Mouse (Mus musculus): ENCODE measurements at regions not wholly inside any gene's neighbourhood (a gene's known extent, or its start where the extent isn't known, plus 50 kb on each side); places are given as distances from the start of the nearest gene placed in this dataset.
"Not testable (repeated sequence)": the region's sequence is repeated elsewhere in the genome, so short reads cannot be mapped to it uniquely, and the experiment has no call there.

GRCm38 (mm10) chr8:55347851-55348250 is 393.2 kb downstream of the Gpm6a start:
- H3K27me3 ChIP-seq (ENCODE audit: insufficient read depth, low read length); H3K4me1 ChIP-seq (ENCODE audit: insufficient read depth); H3K36me3 ChIP-seq (ENCODE audit: insufficient read depth); H3K4me3 ChIP-seq (ENCODE audit: low read depth, low read length); H3K9me3 ChIP-seq (ENCODE audit: low read depth, low read length); H3K9ac ChIP-seq; ATAC-seq (ENCODE audit: insufficient read depth); H3K27ac ChIP-seq (ENCODE audit: low read depth); H3K4me2 ChIP-seq: not testable (repeated sequence)
- WGBS: 85% methylated on average over 2 of the region's 2 CpGs
- peak; percentile 2 for DNase-seq

DNA sequence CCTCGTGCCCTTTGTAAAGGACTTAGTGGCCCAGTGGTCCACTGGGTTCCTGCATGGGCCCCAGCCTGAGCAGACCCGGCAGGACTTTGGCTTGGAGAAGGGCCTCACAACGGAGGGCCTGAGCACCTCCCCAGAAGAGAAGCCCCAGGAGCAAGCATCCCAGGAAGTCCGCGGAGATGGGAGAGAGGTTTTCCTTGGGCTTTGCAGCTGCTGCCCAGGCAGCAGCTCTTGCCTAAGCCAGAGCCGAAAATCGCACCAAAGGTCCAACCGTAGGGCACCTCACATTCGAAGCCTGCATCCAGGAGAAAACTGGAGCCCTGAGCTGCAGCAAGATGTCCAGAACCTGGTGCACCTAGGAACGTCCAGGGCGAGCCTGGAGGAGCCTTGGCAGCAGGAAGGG is 405.2 kb downstream of the Gpm6a start:
- WGBS: 77% methylated on average over 10 of the region's 11 CpGs
- not testable (repeated sequence) for H3K27ac ChIP-seq (ENCODE audit: low read depth); ATAC-seq (ENCODE audit: insufficient read depth); DNase-seq; H3K4me2 ChIP-seq; H3K36me3 ChIP-seq (ENCODE audit: insufficient read depth); H3K9me3 ChIP-seq (ENCODE audit: low read depth, low read length); H3K9ac ChIP-seq; H3K4me1 ChIP-seq (ENCODE audit: insufficient read depth); H3K27me3 ChIP-seq (ENCODE audit: insufficient read depth, low read length); H3K4me3 ChIP-seq (ENCODE audit: low read depth, low read length)

GRCm38 (mm10) chr8:55367431-55367830 is 412.8 kb downstream of the Gpm6a start:
- not testable (repeated sequence) for H3K9me3 ChIP-seq (ENCODE audit: low read depth, low read length); H3K4me1 ChIP-seq (ENCODE audit: insufficient read depth); DNase-seq; H3K4me3 ChIP-seq (ENCODE audit: low read depth, low read length); H3K27ac ChIP-seq (ENCODE audit: low read depth); H3K36me3 ChIP-seq (ENCODE audit: insufficient read depth); H3K9ac ChIP-seq; H3K27me3 ChIP-seq (ENCODE audit: insufficient read depth, low read length); ATAC-seq (ENCODE audit: insufficient read depth); H3K4me2 ChIP-seq
- WGBS: 89% methylated on average over 4 of the region's 6 CpGs

DNA sequence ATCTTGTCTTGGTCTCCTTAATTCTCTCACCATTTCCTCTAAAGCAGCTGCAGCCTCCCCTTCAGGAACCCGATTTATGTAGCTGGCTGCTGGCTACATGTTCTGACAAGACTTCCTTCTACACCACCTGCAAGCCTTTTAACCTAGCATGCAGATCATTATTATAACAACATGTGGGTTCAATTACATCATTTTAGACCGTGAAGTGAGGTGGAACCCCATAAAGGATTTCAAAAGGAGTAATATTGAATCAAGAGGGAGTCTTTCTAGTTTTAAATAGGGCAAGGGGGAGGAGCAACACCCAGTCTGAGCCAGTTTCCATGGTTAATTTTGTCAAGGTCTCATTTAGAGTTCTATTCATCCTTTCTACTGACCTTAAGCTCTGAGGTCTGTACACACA is 442.4 kb downstream of the Gpm6a start:
- no peak for TF ChIP-seq CTCF (IDR thresholded peaks at IDR 0.05; ENCODE audit: low read depth)
- H3K27ac ChIP-seq (ENCODE audit: low read depth): no peak overlapping the region
- ATAC-seq (ENCODE audit: insufficient read depth) (no peak), DNase-seq (no peak)
- no peaks in the 10 kb centered on the region for H3K4me1 ChIP-seq (ENCODE audit: insufficient read depth)
- H3K27me3 ChIP-seq (ENCODE audit: insufficient read depth, low read length): no peaks in the 10 kb centered on the region
- H3K4me3 ChIP-seq (ENCODE audit: low read depth, low read length): no peak overlapping the region
- no peak overlapping the region for H3K4me2 ChIP-seq
- no peaks in the 10 kb centered on the region for H3K9me3 ChIP-seq (ENCODE audit: low read depth, low read length)
- H3K36me3 ChIP-seq (ENCODE audit: insufficient read depth): no peaks in the 10 kb centered on the region
- WGBS: 59% methylated on average over 2 of the region's 2 CpGs
- no peak overlapping the region for H3K9ac ChIP-seq

DNA sequence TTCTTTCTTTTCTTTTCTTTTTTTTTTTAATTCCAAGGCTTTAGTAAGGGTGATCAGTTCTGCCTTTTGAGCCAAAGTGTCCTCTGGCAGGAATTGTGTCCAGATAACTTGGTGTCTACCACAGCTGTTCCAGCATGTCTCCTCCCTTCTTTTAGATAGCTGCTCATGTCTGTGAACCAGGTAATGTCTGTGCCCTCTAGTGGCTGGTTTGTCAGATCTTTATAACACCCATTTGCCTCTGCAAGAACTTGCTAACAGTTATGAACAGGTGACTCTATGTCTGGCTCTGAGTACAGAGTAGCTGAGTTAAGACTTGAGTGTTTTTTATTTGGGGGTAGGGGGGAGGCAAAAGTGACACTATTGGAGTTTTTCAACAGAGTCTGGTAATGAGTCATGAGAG is 443.7 kb downstream of the Gpm6a start:
- Histone ChIP-seq H3K9me3 (ENCODE audit: low read depth, low read length) (no peaks in the 10 kb centered on the region), H3K27me3 (ENCODE audit: insufficient read depth, low read length) (no peaks in the 10 kb centered on the region), H3K36me3 (ENCODE audit: insufficient read depth) (no peaks in the 10 kb centered on the region), H3K9ac (no peak overlapping the region), H3K4me3 (ENCODE audit: low read depth, low read length) (no peak overlapping the region), H3K4me2 (no peak overlapping the region), H3K27ac (ENCODE audit: low read depth) (no peak overlapping the region), H3K4me1 (ENCODE audit: insufficient read depth) (no peaks in the 10 kb centered on the region)
- no peak; the same call in 1 of the 2 replicates for TF ChIP-seq CTCF (IDR thresholded peaks at IDR 0.05; ENCODE audit: low read depth)
- ATAC-seq (ENCODE audit: insufficient read depth): no peak
- DNase-seq: peak; percentile 6

GRCm38 (mm10) chr8:55400412-55400811 is 445.8 kb downstream of the Gpm6a start:
- Histone ChIP-seq H3K9ac (no peak overlapping the region), H3K27ac (ENCODE audit: low read depth) (no peak overlapping the region), H3K27me3 (ENCODE audit: insufficient read depth, low read length) (no peaks in the 10 kb centered on the region), H3K4me1 (ENCODE audit: insufficient read depth) (no peaks in the 10 kb centered on the region), H3K4me2 (no peak overlapping the region), H3K4me3 (ENCODE audit: low read depth, low read length) (no peak overlapping the region), H3K36me3 (ENCODE audit: insufficient read depth) (no peaks in the 10 kb centered on the region), H3K9me3 (ENCODE audit: low read depth, low read length) (no peaks in the 10 kb centered on the region)
- DNase-seq (no peak), ATAC-seq (ENCODE audit: insufficient read depth) (no peak)
- no peak for TF ChIP-seq CTCF (IDR thresholded peaks at IDR 0.05; ENCODE audit: low read depth)
- 93% methylated on average over 3 of the region's 3 CpGs for WGBS

DNA sequence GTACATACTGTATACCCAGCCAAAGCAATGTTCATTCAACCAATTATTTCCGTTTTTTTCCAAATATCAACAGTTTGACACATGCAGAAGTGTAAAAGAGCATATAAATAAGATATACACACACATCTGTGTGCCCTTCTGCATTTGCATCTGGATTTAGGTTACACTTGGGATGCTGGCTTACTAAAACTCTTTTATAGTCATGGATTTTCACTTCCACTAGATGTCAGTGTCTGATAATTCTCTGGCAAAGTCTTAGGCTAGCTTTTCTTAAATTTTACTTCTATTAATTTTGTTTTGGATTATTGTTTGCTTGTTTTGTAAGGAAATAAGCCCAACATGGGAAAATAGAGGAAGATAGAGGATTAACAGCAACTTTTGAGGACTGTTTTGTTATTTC is 452.3 kb downstream of the Gpm6a start:
- H3K4me3 ChIP-seq (ENCODE audit: low read depth, low read length); H3K9ac ChIP-seq; H3K27ac ChIP-seq (ENCODE audit: low read depth); H3K27me3 ChIP-seq (ENCODE audit: insufficient read depth, low read length); H3K4me1 ChIP-seq (ENCODE audit: insufficient read depth); H3K4me2 ChIP-seq; H3K36me3 ChIP-seq (ENCODE audit: insufficient read depth); H3K9me3 ChIP-seq (ENCODE audit: low read depth, low read length); DNase-seq; ATAC-seq (ENCODE audit: insufficient read depth): not testable (repeated sequence)
- 0% methylated on average over 1 of the region's 1 CpGs for WGBS
